Mouse (Mus musculus) MEL (cell line): ENCODE measurements at regions not wholly inside any gene's neighbourhood (a gene's known extent, or its start where the extent isn't known, plus 50 kb on each side); places are given as distances from the start of the nearest gene placed in this dataset.

Experiments used
- CHD1 ChIP-seq: IDR thresholded peaks from 2 replicates; pipeline ENCODE4 v1.6.1; 2012; ENCODE audit warnings: low read depth, mild to moderate bottlenecking, inconsistent platforms, low read length, improper control_type of control experiment
- CHD2 ChIP-seq: IDR thresholded peaks from 2 replicates; pipeline ENCODE4 v1.6.1; 2011; ENCODE audit warnings: low read length, improper control_type of control experiment
- CTCF ChIP-seq, 3 experiments: IDR thresholded peaks in 2 of 3; conservative IDR thresholded peaks in 1 of 3; 2 replicates each; pipeline ENCODE4 v1.5.1; 2011 to 2012; ENCODE audit warnings: low read length in 3 of 3, low read depth in 2 of 3, mild to moderate bottlenecking in 2 of 3, improper control_type of control experiment in 1 of 3, inconsistent platforms in 1 of 3, mixed read lengths in 1 of 3, moderate library complexity in 1 of 3; ENCODE audit not compliant: control insufficient read depth in 1 of 3, insufficient read depth in 1 of 3, poor library complexity in 1 of 3, severe bottlenecking in 1 of 3
- ELF1 ChIP-seq: IDR thresholded peaks from 2 replicates; pipeline ENCODE4 v1.6.1; 2014; ENCODE audit warnings: low read depth, mild to moderate bottlenecking, inconsistent platforms, low read length, improper control_type of control experiment, moderate library complexity
- EP300 ChIP-seq, 2 experiments: IDR thresholded peaks; 2 replicates each; pipeline ENCODE4 v1.6.1; 2011; ENCODE audit warnings: improper control_type of control experiment in 2 of 2, low read length in 2 of 2, low read depth in 1 of 2, mild to moderate bottlenecking in 1 of 2
- GATA1 ChIP-seq: IDR thresholded peaks from 2 replicates; pipeline ENCODE4 v1.6.1; 2011; ENCODE audit warnings: low read depth, low read length, improper control_type of control experiment
- HCFC1 ChIP-seq: IDR thresholded peaks from 2 replicates; pipeline ENCODE4 v1.6.1; 2012; ENCODE audit warnings: low read depth, mild to moderate bottlenecking, inconsistent platforms, low read length, improper control_type of control experiment, moderate library complexity
- MAZ ChIP-seq: IDR thresholded peaks from 2 replicates; pipeline ENCODE4 v1.6.1; 2012; ENCODE audit warnings: low read depth, mild to moderate bottlenecking, inconsistent platforms, low read length, improper control_type of control experiment
- MEF2A ChIP-seq: IDR thresholded peaks from 2 replicates; pipeline ENCODE4 v1.6.1; 2014; ENCODE audit warnings: low read depth, mild to moderate bottlenecking, inconsistent platforms, low read length, improper control_type of control experiment; ENCODE audit not compliant: poor library complexity, insufficient replicate concordance, severe bottlenecking; ENCODE audit errors: extremely low read depth
- MYC ChIP-seq: IDR thresholded peaks from 2 replicates; pipeline ENCODE4 v1.6.1; 2011; ENCODE audit warnings: low read depth, mild to moderate bottlenecking, low read length, improper control_type of control experiment, moderate library complexity
- NRF1 ChIP-seq: IDR thresholded peaks from 2 replicates; pipeline ENCODE4 v1.6.1; 2014; ENCODE audit warnings: low read depth, mild to moderate bottlenecking, inconsistent platforms, low read length, improper control_type of control experiment, moderate library complexity; ENCODE audit not compliant: poor library complexity, insufficient read depth, severe bottlenecking
- USF1 ChIP-seq: IDR thresholded peaks from 2 replicates; pipeline ENCODE4 v1.6.1; 2014; ENCODE audit warnings: low read depth, mild to moderate bottlenecking, inconsistent platforms, low read length, improper control_type of control experiment, moderate library complexity

GRCm38 (mm10) chr9:122571001-122571400, 176.1 kb upstream of the Topaz1 start:
- TF ChIP-seq CTCF (IDR thresholded peaks at IDR 0.05 in 2 of 3, conservative IDR thresholded peaks at IDR 0.05 in 1 of 3; ENCODE audit: control insufficient read depth in 1 of 3, insufficient read depth in 1 of 3, low read depth in 2 of 3, low read length in 3 of 3, poor library complexity in 1 of 3, severe bottlenecking in 1 of 3) (no peak), CHD1 (no peak), EP300 (IDR thresholded peaks at IDR 0.05; ENCODE audit: low read depth in 1 of 2, low read length in 2 of 2) (no peak), ELF1 (no peak), MAZ (no peak), HCFC1 (no peak), USF1 (no peak), MYC (no peak), MEF2A (no peak), GATA1 (no peak), NRF1 (no peak), CHD2 (no peak)
